Mouse (Mus musculus): ENCODE results near the gene Slc36a4.

GRCm38 (mm10) chr9:15786610-15787009 lies 77.1 kb downstream of the Slc36a4 start:
- TF ChIP-seq TAL1 (IDR thresholded peaks at IDR 0.05; ENCODE audit: low read length) (no peak), GATA1 (IDR thresholded peaks at IDR 0.05; ENCODE audit: low read length) (no peak)

Measured in erythroblast, embryonic 14.5 days (primary cell).